8 mouse cellular contexts compared by ENCODE assay signal in genomic region chr1:164249332-164249711, GRCm38 (mm10). TPM values are rescaled to one million over a fixed set of nuclear protein-coding genes. Genes with fewer than 3 reads are reported as not detected.
A peak's percentile ranks its signal among the peaks of the same experiment; 100 is the strongest.
DNase-seq lines count a peak whose midpoint lies in the region; ATAC-seq lines count a peak whose summit lies in the region.

No protein-coding gene starts in this region.

- H3K27ac ChIP-seq in hindbrain, embryonic 11.5 days (ENCODE audit: low read depth, low read length): no peak overlapping the region

- H3K4me2 ChIP-seq in hindbrain, embryonic 11.5 days (replicated peaks; ENCODE audit: low read depth, low read length): peak overlapping the region; percentile 78

- peak overlapping the region; percentile 69 for H3K4me3 ChIP-seq in hindbrain, embryonic 11.5 days (ENCODE audit: low read depth, low read length)

- H3K9me3 ChIP-seq in hindbrain, embryonic 11.5 days (ENCODE audit: control insufficient read depth, low read length): no peaks in the 10 kb centered on the region

- peak overlapping the region; percentile 65 for H3K9ac ChIP-seq in hindbrain, embryonic 11.5 days (ENCODE audit: low read depth, low read length)

- WGBS in hindbrain, embryonic 11.5 days: under 1% methylated on average over 33 of the region's 33 CpGs

- no peaks in the 10 kb centered on the region for H3K27me3 ChIP-seq in hindbrain, embryonic 11.5 days (ENCODE audit: control insufficient read depth, insufficient read depth, low read length)

- peak; percentile 6; the same call in 1 of the 2 replicates for ATAC-seq in common myeloid progenitor, adult 5-6 weeks (replicated peaks; ENCODE audit: low read depth, poor library complexity, severe bottlenecking)
- ATAC-seq in hindbrain, embryonic 11.5 days (ENCODE audit: low FRiP score): no peak; the same call in 1 of the 2 replicates
- ATAC-seq in megakaryocyte-erythroid progenitor cell, adult 5-6 weeks (replicated peaks; ENCODE audit: low FRiP score, low TSS enrichment, poor library complexity, severe bottlenecking): peak; percentile 24

- no peaks in the 10 kb centered on the region for H3K36me3 ChIP-seq in hindbrain, embryonic 11.5 days (ENCODE audit: control insufficient read depth, insufficient read depth, low read length)

- H3K4me1 ChIP-seq in hindbrain, embryonic 11.5 days (replicated peaks; ENCODE audit: control insufficient read depth, insufficient read depth, low read length): peaks cover 6% of the 10 kb centered on the region; the same call in 1 of the 2 replicates

- DNase-seq in right cerebral cortex, adult 18-20 months: peak; percentile 34
- DNase-seq in right cerebral cortex, postnatal 4 days: no peak
- DNase-seq in hindbrain, embryonic 11.5 days (ENCODE audit: low spot score): no peak
- DNase-seq in cerebellum, postnatal 25 days: no peak
- no peak for DNase-seq in adrenal gland, postnatal 10 days
- DNase-seq in cerebellum, adult 9-10 months: no peak

RNA-seq across cellular contexts. Expression of gene Slc19a2, which starts 0.5 kb away (rescaled TPM):
- 4.7 and 5.1 TPM in 2 replicates for total RNA-seq in common myeloid progenitor, adult 5-6 weeks (2017)
- polyA plus RNA-seq in hindbrain, embryonic 11.5 days (2014; fragmentation: Nextera tagmentation; extraction: Ambion mirVana): 9.2 and 9.4 TPM in 2 replicates
- total RNA-seq in megakaryocyte-erythroid progenitor cell, adult 5-6 weeks (2014; fragmentation: Nextera tagmentation): 11.2 and 12.1 TPM in 2 replicates
- 7.7 and 9.4 TPM in 2 replicates for total RNA-seq in megakaryocyte-erythroid progenitor cell, adult 5-6 weeks (2017)
- total RNA-seq in adrenal gland, postnatal 10 days (2021): 10 to 100 TPM; 16.4 to 19.2 TPM

RNA-seq across cellular contexts. Expression of gene Ccdc181, which starts 26.1 kb away (rescaled TPM):
- 37.2 and 38.9 TPM in 2 replicates for total RNA-seq in common myeloid progenitor, adult 5-6 weeks (2017)
- polyA plus RNA-seq in hindbrain, embryonic 11.5 days (2014; fragmentation: Nextera tagmentation; extraction: Ambion mirVana): 16.3 and 18.1 TPM in 2 replicates
- total RNA-seq in megakaryocyte-erythroid progenitor cell, adult 5-6 weeks (2014; fragmentation: Nextera tagmentation): 12.6 and 14.9 TPM in 2 replicates
- total RNA-seq in megakaryocyte-erythroid progenitor cell, adult 5-6 weeks (2017): 25.6 and 38.2 TPM in 2 replicates
- 1 to 10 TPM; 7.3 to 9.8 TPM for total RNA-seq in adrenal gland, postnatal 10 days (2021)

RNA-seq across cellular contexts. Expression of gene Nme7, which starts 54.6 kb away (rescaled TPM):
- total RNA-seq in common myeloid progenitor, adult 5-6 weeks (2017): 37.0 and 37.3 TPM in 2 replicates
- polyA plus RNA-seq in hindbrain, embryonic 11.5 days (2014; fragmentation: Nextera tagmentation; extraction: Ambion mirVana): 30.4 and 32.8 TPM in 2 replicates
- 29.0 and 43.7 TPM in 2 replicates for total RNA-seq in megakaryocyte-erythroid progenitor cell, adult 5-6 weeks (2014; fragmentation: Nextera tagmentation)
- 62.6 and 67.7 TPM in 2 replicates for total RNA-seq in megakaryocyte-erythroid progenitor cell, adult 5-6 weeks (2017)
- 10 to 100 TPM; 14.5 to 17.2 TPM for total RNA-seq in adrenal gland, postnatal 10 days (2021)

RNA-seq across cellular contexts. Expression of gene Blzf1, which starts 58.0 kb away (rescaled TPM):
- 35.9 and 36.5 TPM in 2 replicates for total RNA-seq in common myeloid progenitor, adult 5-6 weeks (2017)
- polyA plus RNA-seq in hindbrain, embryonic 11.5 days (2014; fragmentation: Nextera tagmentation; extraction: Ambion mirVana): 28.8 and 30.8 TPM in 2 replicates
- total RNA-seq in megakaryocyte-erythroid progenitor cell, adult 5-6 weeks (2014; fragmentation: Nextera tagmentation): 20.3 and 23.3 TPM in 2 replicates
- 42.8 and 43.0 TPM in 2 replicates for total RNA-seq in megakaryocyte-erythroid progenitor cell, adult 5-6 weeks (2017)
- 10 to 100 TPM; 25.1 to 26.8 TPM for total RNA-seq in adrenal gland, postnatal 10 days (2021)
